Mouse (Mus musculus): Measurements from ENCODE around the gene Vmn1r163. TPM values are rescaled to one million over a fixed set of nuclear protein-coding genes. Genes with fewer than 3 reads are reported as not detected.
"Not testable (repeated sequence)": the region's sequence is repeated elsewhere in the genome, so short reads cannot be mapped to it uniquely, and the experiment has no call there.

The Vmn1r163 gene
- total RNA-seq (2021): not detected
- long read RNA-seq, experiment 1: 0 reads
- long read RNA-seq, experiment 2: 0 reads

DNA sequence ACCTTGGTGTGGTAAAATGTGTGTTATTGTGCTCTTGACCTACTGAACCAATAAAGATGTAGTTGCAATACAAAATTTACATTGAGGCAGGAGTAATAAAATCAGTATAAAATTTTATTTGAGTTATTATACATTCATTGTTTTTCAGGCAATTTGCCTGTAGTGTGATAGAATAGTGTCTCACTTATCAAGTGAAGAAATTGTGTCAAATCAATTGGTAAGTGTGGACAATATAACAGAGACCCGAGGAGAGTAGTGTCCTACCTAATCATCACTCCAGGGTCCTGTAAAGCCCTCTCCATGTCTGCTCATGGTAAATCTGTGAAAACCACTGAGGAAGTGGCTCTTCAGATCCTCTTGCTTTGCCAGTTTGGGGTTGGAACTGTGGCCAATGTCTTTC is at the start of gene Vmn1r163:
Vmn1r163 (plus strand) TSS at position 301 of the 400 bp plus-strand sequence.
- not testable (repeated sequence) for DNase-seq (ENCODE audit: low spot score in 2 of 2)

DNA sequence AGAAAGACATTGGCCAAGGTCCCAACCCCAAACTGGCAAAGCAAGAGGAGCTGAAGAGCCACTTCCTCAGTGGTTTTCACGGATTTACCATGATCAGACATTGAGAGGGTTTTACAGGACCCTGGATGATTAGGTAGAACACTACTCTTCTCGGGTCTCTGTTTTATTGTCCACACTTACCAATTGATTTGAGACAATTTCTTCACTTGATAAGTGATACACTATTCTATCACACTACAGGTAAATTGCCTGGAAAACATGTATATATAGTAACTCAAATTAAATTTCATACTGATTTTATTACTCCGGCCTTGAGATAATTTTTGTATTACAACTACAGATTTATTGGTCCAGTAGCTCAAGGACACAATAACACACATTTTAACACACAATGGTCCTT is 35.5 kb upstream of the Vmn1r163 start, which contains the start of gene Gm4216:
Gm4216 (minus strand) TSS at position 101 of the 400 bp plus-strand sequence.
- DNase-seq (ENCODE audit: low spot score in 2 of 2): not testable (repeated sequence)

- not testable (repeated sequence) for DNase-seq (ENCODE audit: low spot score in 2 of 2)
Measured at GRCm38 (mm10) chr7:23067356-23067755, 12.0 kb downstream of the Vmn1r163 start, which contains the start of gene Gm8720. TSS of gene Gm8720 (minus strand) at chr7:23067456.

Other genes with a start within 250 kb of the Vmn1r163 start
- gene Vmn1r159, start 211.9 kb upstream of the Vmn1r163 start, total RNA-seq (2021): not detected
- not detected for gene Vmn1r160, start 184.3 kb upstream of the Vmn1r163 start, total RNA-seq (2021)
- not detected for gene Gm4214, start 70.9 kb upstream of the Vmn1r163 start, total RNA-seq (2021)
- not detected for gene Gm4216, start 35.6 kb upstream of the Vmn1r163 start, total RNA-seq (2021)
- not detected for gene Gm8720, start 11.9 kb downstream of the Vmn1r163 start, total RNA-seq (2021)
- gene Gm10662, start 88.9 kb downstream of the Vmn1r163 start, total RNA-seq (2021): not detected
- not detected for gene Vmn1r165, start 161.8 kb downstream of the Vmn1r163 start, total RNA-seq (2021)
- gene Vmn1r166, start 196.1 kb downstream of the Vmn1r163 start, total RNA-seq (2021): not detected
- gene Gm6902, start 223.4 kb downstream of the Vmn1r163 start, total RNA-seq (2021): not detected
- not detected for gene Nlrp4e, start 245.7 kb downstream of the Vmn1r163 start, total RNA-seq (2021)

Measured in adrenal gland, adult 18-20 months (tissue).